Mouse (Mus musculus) bone marrow, adult 2 months (tissue): ENCODE measurements around the gene Mycbp2. TPM values are rescaled to one million over a fixed set of nuclear protein-coding genes. Genes with fewer than 3 reads are reported as not detected.

Experiments used
- H3K27ac ChIP-seq: fragments of 200-500 bp; 2 replicates; pipeline ENCODE4 v1.5.1; 2012; ENCODE audit warnings: low read depth, mild to moderate bottlenecking, control low read depth, inconsistent platforms, low read length; ENCODE audit not compliant: control insufficient read depth, poor library complexity, insufficient read depth
- H3K4me1 ChIP-seq: fragments of 200-500 bp; 2 replicates; pipeline ENCODE4 v1.6.1; 2011; ENCODE audit warnings: low read length; ENCODE audit not compliant: control insufficient read depth, insufficient read depth
- H3K4me3 ChIP-seq: fragments of 200-500 bp; replicated peaks from 2 replicates; pipeline ENCODE3; 2011; ENCODE audit warnings: mild to moderate bottlenecking, low read depth, low read length, control low read depth; ENCODE audit not compliant: control insufficient read depth
- CTCF ChIP-seq: fragments of 200-500 bp; IDR thresholded peaks from 2 replicates; pipeline ENCODE4 v1.5.1; 2011; ENCODE audit warnings: low read length, control low read depth; ENCODE audit not compliant: control insufficient read depth, insufficient read depth
- POLR2A ChIP-seq: fragments of 200-500 bp; IDR thresholded peaks from 2 replicates; pipeline ENCODE4 v1.6.1; 2011; ENCODE audit warnings: low read depth, mild to moderate bottlenecking, control low read depth, low read length, borderline replicate concordance; ENCODE audit not compliant: control insufficient read depth
- WGBS: fragments of 180-500 bp; shearing (Covaris S2); methylation state at CpG from one replicate; pipeline ENCODE4 v1.1.7; 2018; 5-methylcytosine and 5-hydroxymethylcytosine counted together
- polyA plus RNA-seq: library from polyadenylated mRNA; stranded (reverse); fragments of >200 nt; gene quantifications from 2 replicates; pipeline ENCODE4 v1.2.4, GENCODE M21; 2011; ENCODE audit warnings: low replicate concordance; ENCODE audit not compliant: missing spikeins, insufficient read depth, insufficient read length

The Mycbp2 gene
- polyA plus RNA-seq, 1 experiment: 16.5 TPM

GRCm38 (mm10) chr14:103112606-103113363 is 233.8 kb downstream of the Mycbp2 start:
- 79% methylated on average over 3 of the region's 3 CpGs for WGBS
- Histone ChIP-seq H3K27ac (no peak overlapping the region), H3K4me3 (no peak overlapping the region), H3K4me1 (no peaks in the 10 kb centered on the region)
- TF ChIP-seq POLR2A: no peak
- no peak for TF ChIP-seq CTCF

- Histone ChIP-seq H3K4me1 (no peaks in the 10 kb centered on the region), H3K27ac (no peak overlapping the region), H3K4me3 (no peak overlapping the region)
- TF ChIP-seq CTCF: no peak
- TF ChIP-seq POLR2A: no peak
- 88% methylated on average over 4 of the region's 4 CpGs for WGBS
These were observed 236.6 kb downstream of the Mycbp2 start for GRCm38 (mm10) chr14:103109971-103110370.

- H3K4me1 ChIP-seq: no peaks in the 10 kb centered on the region
- H3K4me3 ChIP-seq: no peak overlapping the region
- no peak for TF ChIP-seq CTCF
- no peak for TF ChIP-seq POLR2A
- WGBS: 83% methylated on average over 2 of the region's 2 CpGs
- no peak overlapping the region for H3K27ac ChIP-seq
These were observed 240.3 kb downstream of the Mycbp2 start for GRCm38 (mm10) chr14:103106301-103106700.

GRCm38 (mm10) chr14:103102731-103103335 is 243.8 kb downstream of the Mycbp2 start:
- 84% methylated on average over 10 of the region's 10 CpGs for WGBS
- TF ChIP-seq POLR2A: no peak
- no peak for TF ChIP-seq CTCF

GRCm38 (mm10) chr14:103102246-103102645 is 244.4 kb downstream of the Mycbp2 start:
- Histone ChIP-seq H3K4me3 (no peak overlapping the region), H3K4me1 (no peaks in the 10 kb centered on the region; the same call in 1 of the 2 replicates), H3K27ac (no peak overlapping the region)
- no peak for TF ChIP-seq CTCF
- TF ChIP-seq POLR2A: no peak
- WGBS: 63% methylated on average over 6 of the region's 6 CpGs

More at GRCm38 (mm10) chr14:103102731-103103335, 243.8 kb downstream of the Mycbp2 start:
- no peak overlapping the region for H3K4me3 ChIP-seq
- H3K4me1 ChIP-seq: no peaks in the 10 kb centered on the region
- no peak overlapping the region for H3K27ac ChIP-seq

GRCm38 (mm10) chr14:103101171-103101570 is 245.4 kb downstream of the Mycbp2 start:
- Histone ChIP-seq H3K4me3 (no peak overlapping the region), H3K4me1 (no peaks in the 10 kb centered on the region; the same call in 1 of the 2 replicates), H3K27ac (no peak overlapping the region)
- TF ChIP-seq CTCF: no peak
- no peak for TF ChIP-seq POLR2A
- WGBS: 79% methylated on average over 3 of the region's 3 CpGs

- 86% methylated on average over 13 of the region's 13 CpGs for WGBS
- Histone ChIP-seq H3K4me1 (no peaks in the 10 kb centered on the region; the same call in 1 of the 2 replicates), H3K27ac (no peak overlapping the region), H3K4me3 (no peak overlapping the region)
- TF ChIP-seq POLR2A (no peak), CTCF (no peak)
These were observed 246.3 kb downstream of the Mycbp2 start for GRCm38 (mm10) chr14:103100296-103100695.

- Histone ChIP-seq H3K27ac (peak within 1 kb of the TSS; percentile 100), H3K4me1 (no peaks in the 10 kb centered on the region; the same call in 1 of the 2 replicates), H3K4me3 (peak within 1 kb of the TSS; percentile 96)
- WGBS: under 1% methylated on average over 85 of the region's 88 CpGs
- no peak for TF ChIP-seq CTCF
- 0 out of 2 replicates have a peak, but pooled peaks have one; percentile 41 for TF ChIP-seq POLR2A
These were observed 247.2 kb downstream of the Mycbp2 start, which contains the start of gene Fbxl3 for GRCm38 (mm10) chr14:103099238-103099933. TSS of gene Fbxl3 (minus strand) at chr14:103099566.

GRCm38 (mm10) chr14:103098587-103099235 is 247.9 kb downstream of the Mycbp2 start:
- under 1% methylated on average over 86 of the region's 86 CpGs for WGBS
- H3K4me1 ChIP-seq: no peaks in the 10 kb centered on the region; the same call in 1 of the 2 replicates
- peak; percentile 75; the same call in 1 of the 2 replicates for TF ChIP-seq POLR2A
- no peak for TF ChIP-seq CTCF
- peak overlapping the region; percentile 96 for H3K4me3 ChIP-seq
- peak overlapping the region; percentile 100 for H3K27ac ChIP-seq
